Mouse (Mus musculus) fat pad, adult 2 months (tissue): ENCODE results near the gene Gm11937.
"Not testable (repeated sequence)": the region's sequence is repeated elsewhere in the genome, so short reads cannot be mapped to it uniquely, and the experiment has no call there.

ENCODE experiments used
- DNase-seq: peaks from one replicate; pipeline ENCODE4 v3.0.0-alpha.2; 2011; ENCODE audit warnings: low read depth, low spot score; ENCODE audit errors: extremely low read depth

Gm11937 gene

GRCm38 (mm10) chr11:99610089-99610488, at the start of gene Gm11937:
Gene Gm11937 (minus strand): TSS chr11:99610189.
- not testable (repeated sequence) for DNase-seq

- DNase-seq: no peak
Observed at GRCm38 (mm10) chr11:99659256-99659655, 49.3 kb upstream of the Gm11937 start.

- DNase-seq: not testable (repeated sequence)
Observed at GRCm38 (mm10) chr11:99658467-99659010, 48.5 kb upstream of the Gm11937 start, which contains the start of gene Gm11563. Gene Gm11563 (minus strand): TSS chr11:99658960.

DNA sequence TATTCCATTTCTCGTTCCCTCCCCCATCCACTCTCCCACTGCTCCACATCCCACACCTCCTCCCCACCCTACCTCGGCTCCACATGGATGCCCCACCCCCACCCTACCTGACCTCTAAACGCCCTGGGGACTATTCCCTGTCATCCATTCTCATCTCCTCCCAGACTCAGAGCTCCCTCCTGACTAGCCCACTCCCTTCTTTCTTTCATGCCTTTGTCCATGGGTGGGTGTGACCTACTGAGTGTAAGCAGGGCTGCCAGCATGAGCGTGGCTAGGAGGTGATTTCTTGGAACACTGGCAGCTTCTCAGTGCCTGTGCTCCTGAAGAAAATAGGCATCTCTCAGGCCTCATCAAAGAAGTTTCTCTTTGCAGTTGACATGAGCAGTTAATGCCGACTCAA, 47.1 kb upstream of the Gm11937 start:
- no peak for DNase-seq

GRCm38 (mm10) chr11:99650136-99650535, 40.1 kb upstream of the Gm11937 start, which contains the start of gene Gm11555:
Gene Gm11555 (minus strand): TSS chr11:99650236.
- no peak for DNase-seq

GRCm38 (mm10) chr11:99646444-99646843, 36.5 kb upstream of the Gm11937 start:
- DNase-seq: no peak

GRCm38 (mm10) chr11:99644351-99644750, 34.4 kb upstream of the Gm11937 start:
- no peak for DNase-seq

GRCm38 (mm10) chr11:99643635-99644139, 33.7 kb upstream of the Gm11937 start, which contains the start of gene Krtap4-7:
Gene Krtap4-7 (minus strand): TSS chr11:99644089.
- DNase-seq: not testable (repeated sequence)

- no peak for DNase-seq
Observed at GRCm38 (mm10) chr11:99640926-99641325, 30.9 kb upstream of the Gm11937 start.

DNA sequence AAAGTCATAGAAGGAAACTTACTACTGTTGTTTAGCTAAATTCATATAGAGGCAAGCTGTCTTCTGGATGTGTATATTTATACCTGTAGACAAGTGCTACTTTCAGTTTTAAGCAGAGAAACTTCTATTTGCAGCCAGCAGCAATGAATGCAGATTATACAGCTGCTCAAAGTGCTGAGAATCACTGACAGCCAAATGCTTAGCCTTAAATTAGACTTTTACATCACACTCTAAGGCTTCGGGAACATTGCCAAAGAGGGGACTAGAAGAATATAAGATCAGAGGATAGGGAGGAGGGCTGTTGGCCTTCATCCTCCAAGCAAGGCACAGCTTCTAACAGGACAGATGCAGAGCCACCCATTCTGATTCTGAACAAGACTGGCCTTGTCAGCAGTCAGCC, 27.1 kb upstream of the Gm11937 start:
- DNase-seq: no peak

DNA sequence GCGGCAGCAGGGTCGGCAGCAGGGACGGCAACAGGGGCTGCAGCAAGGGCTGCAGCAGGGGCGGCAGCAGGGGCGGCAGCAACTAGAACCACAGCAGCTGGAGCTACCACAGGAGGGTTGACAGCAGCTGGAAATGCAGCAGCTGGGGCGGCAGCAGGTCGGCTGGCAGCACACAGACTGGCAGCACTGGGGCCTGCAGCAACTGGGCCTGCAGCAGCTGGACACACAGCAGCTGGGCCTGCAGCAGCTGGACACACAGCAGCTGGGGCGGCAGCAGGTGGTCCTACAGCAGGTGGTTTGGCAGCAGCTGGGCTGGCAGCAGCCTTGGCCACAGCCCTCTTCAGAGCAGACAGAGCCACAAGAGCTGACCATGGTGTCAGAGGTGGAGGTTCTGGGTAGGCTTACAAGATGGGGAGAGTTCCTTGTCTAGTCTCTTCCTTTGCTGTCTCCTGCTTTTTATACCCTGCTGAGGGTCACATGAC, 24.7 kb upstream of the Gm11937 start, which contains the start of gene Krtap4-2:
Gene Krtap4-2 (minus strand): TSS at position 432 of the 482 bp plus-strand sequence.
- no peak for DNase-seq

GRCm38 (mm10) chr11:99633293-99633692, 23.3 kb upstream of the Gm11937 start:
- DNase-seq: no peak

- no peak for DNase-seq
Observed at GRCm38 (mm10) chr11:99630890-99631289, 20.9 kb upstream of the Gm11937 start.

- no peak for DNase-seq
Observed at GRCm38 (mm10) chr11:99628138-99628537, 18.1 kb upstream of the Gm11937 start, which contains the start of gene Krtap4-1. Gene Krtap4-1 (minus strand): TSS chr11:99628238.

GRCm38 (mm10) chr11:99620335-99620734, 10.3 kb upstream of the Gm11937 start, which contains the start of gene Gm11562:
Gene Gm11562 (minus strand): TSS chr11:99620435.
- DNase-seq: no peak

DNA sequence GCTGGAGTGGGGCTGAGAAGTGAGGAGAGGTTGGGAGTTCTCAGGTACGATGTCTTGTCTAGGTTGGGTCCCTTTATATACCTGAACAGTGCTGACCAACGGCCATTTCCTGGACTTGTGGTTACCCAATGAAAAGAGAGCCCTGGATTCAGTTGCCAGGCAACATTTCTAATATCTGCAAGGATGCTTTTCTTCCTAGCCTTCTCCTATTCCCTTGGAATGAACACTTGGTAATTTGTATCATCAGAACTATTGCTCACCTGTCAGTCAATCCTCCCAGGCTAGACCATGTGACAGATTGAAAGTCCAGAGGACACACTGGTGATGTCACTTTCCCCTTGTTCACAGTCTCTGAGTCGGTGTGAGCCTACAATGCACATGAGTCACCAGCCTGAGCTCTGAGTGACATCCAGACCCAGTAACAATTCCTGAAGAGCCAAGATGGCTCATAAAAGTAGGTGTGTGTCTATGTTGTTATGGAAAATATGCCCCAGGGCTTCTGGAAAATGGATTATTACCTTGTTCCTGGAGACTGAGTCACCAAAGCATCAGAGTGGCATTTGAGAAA, 4.9 kb upstream of the Gm11937 start, which contains the start of gene Krtap2-4:
Gene Krtap2-4 (minus strand): TSS at position 51 of the 568 bp plus-strand sequence.
- DNase-seq: no peak

- no peak for DNase-seq
Observed at GRCm38 (mm10) chr11:99609126-99609525, 863 bp downstream of the Gm11937 start.

DNA sequence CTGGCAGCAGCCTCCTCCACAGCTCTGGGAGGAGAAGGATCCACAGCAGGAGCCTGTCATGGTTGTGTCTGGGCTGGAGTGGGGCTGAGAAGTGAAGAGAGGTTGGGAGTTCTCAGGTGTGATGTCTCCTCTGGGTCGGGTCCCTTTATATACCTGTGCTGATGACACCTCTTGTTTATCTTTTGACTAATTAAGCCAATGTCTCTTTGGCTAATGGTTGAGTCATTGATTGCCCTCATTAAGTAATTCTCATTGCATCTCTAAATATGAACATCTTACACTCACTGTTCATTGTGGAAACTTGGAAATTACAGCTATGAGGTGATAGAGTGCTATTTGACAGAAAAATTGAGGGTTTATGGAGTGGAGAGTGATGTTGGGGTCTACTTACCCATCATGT, 6.8 kb downstream of the Gm11937 start, which contains the start of gene Gm11938:
Gene Gm11938 (minus strand): TSS at position 101 of the 400 bp plus-strand sequence.
- DNase-seq: not testable (repeated sequence)

DNA sequence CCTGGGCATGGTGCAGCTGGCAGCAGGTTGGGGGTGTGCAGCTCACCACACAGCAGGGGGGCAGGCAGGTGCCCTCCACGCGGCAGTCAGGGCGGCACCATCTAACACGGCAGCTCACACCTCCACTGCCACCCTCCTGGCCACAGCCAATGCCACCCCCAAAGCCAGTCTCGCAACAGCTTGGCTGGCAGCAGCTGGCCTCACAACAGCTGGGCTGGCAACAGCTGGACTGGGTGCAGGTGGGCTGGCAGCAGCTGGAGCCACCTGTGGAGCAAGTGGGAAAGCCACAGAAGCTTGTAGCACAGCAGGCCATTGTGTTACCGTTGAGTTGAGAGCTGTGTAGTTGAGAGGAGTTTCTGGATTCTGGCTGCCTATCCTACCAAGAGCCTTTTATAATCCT, 12.2 kb downstream of the Gm11937 start, which contains the start of gene Krtap9-3:
Gene Krtap9-3 (minus strand): TSS at position 364 of the 400 bp plus-strand sequence.
- not testable (repeated sequence) for DNase-seq

DNA sequence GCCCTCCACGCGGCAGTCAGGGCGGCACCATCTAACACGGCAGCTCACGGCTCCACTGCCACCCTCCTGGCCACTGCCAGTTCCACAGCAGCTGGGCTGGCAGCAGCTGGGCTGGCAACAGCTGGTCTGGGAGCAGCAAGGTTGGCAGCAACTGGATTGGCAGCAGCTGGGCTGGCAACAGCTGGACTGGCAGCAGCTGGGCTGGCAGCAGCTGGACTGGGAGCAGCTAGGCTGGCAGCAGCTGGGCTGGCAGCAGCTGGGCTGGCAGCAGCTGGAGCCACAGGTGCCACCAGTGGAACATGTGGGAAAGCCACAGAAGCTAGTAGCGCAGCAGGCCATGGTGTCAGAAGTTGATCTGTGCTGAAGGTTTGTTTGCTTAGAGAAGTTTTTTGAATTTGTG, 19.0 kb downstream of the Gm11937 start, which contains the start of gene Krtap1-3:
Gene Krtap1-3 (minus strand): TSS at position 359 of the 400 bp plus-strand sequence.
- DNase-seq: no peak

GRCm38 (mm10) chr11:99585096-99585495, 24.9 kb downstream of the Gm11937 start:
- no peak for DNase-seq
